Mouse (Mus musculus): Measurements from ENCODE around the gene Lrrc1. TPM values are rescaled to one million over a fixed set of nuclear protein-coding genes. Genes with fewer than 3 reads are reported as not detected.

The Lrrc1 gene
- total and polyA plus RNA-seq, 2 experiments from 2014 or later = 4.6 to 38.6 TPM

GRCm38 (mm10) chr9:77434965-77435364 lies 109.7 kb downstream of the Lrrc1 start:
- Histone ChIP-seq H3K9me3 (ENCODE audit: low read length) (no peaks in the 10 kb centered on the region), H3K27me3 (ENCODE audit: insufficient read depth, low read length) (no peaks in the 10 kb centered on the region), H3K4me1 (ENCODE audit: insufficient read depth, low read length) (no peaks in the 10 kb centered on the region), H3K4me3 (ENCODE audit: low read depth, low read length) (no peak overlapping the region), H3K36me3 (ENCODE audit: insufficient read depth, low read length) (no peaks in the 10 kb centered on the region), H3K4me2 (ENCODE audit: low read depth, low read length, poor library complexity, severe bottlenecking) (no peak overlapping the region), H3K9ac (replicated peaks; ENCODE audit: low read length, poor library complexity, severe bottlenecking) (no peak overlapping the region), H3K27ac (ENCODE audit: low read depth, low read length) (no peak overlapping the region)
- 88% methylated on average over 12 of the region's 12 CpGs for WGBS
- no peak for ATAC-seq (ENCODE audit: low FRiP score)
- no peak for DNase-seq (ENCODE audit: low spot score)
- no peak for TF ChIP-seq CTCF (IDR thresholded peaks at IDR 0.05)

GRCm38 (mm10) chr9:77433476-77433875 lies 111.2 kb downstream of the Lrrc1 start:
- H3K4me3 ChIP-seq (ENCODE audit: low read depth, low read length) = no peak overlapping the region
- no peak for TF ChIP-seq CTCF (IDR thresholded peaks at IDR 0.05)
- ATAC-seq (ENCODE audit: low FRiP score) = no peak
- no peaks in the 10 kb centered on the region for H3K9me3 ChIP-seq (ENCODE audit: low read length)
- H3K27ac ChIP-seq (ENCODE audit: low read depth, low read length) = no peak overlapping the region
- no peaks in the 10 kb centered on the region for H3K36me3 ChIP-seq (ENCODE audit: insufficient read depth, low read length)
- 92% methylated on average over 4 of the region's 4 CpGs for WGBS
- H3K27me3 ChIP-seq (ENCODE audit: insufficient read depth, low read length) = no peaks in the 10 kb centered on the region
- DNase-seq (ENCODE audit: low spot score) = no peak
- no peak overlapping the region for H3K9ac ChIP-seq (replicated peaks; ENCODE audit: low read length, poor library complexity, severe bottlenecking)
- H3K4me1 ChIP-seq (ENCODE audit: insufficient read depth, low read length) = no peaks in the 10 kb centered on the region
- H3K4me2 ChIP-seq (ENCODE audit: low read depth, low read length, poor library complexity, severe bottlenecking) = no peak overlapping the region

GRCm38 (mm10) chr9:77432030-77432429 lies 112.6 kb downstream of the Lrrc1 start:
- no peak for TF ChIP-seq CTCF (IDR thresholded peaks at IDR 0.05)
- Histone ChIP-seq H3K36me3 (ENCODE audit: insufficient read depth, low read length) (no peaks in the 10 kb centered on the region), H3K27ac (ENCODE audit: low read depth, low read length) (no peak overlapping the region), H3K9me3 (ENCODE audit: low read length) (no peaks in the 10 kb centered on the region), H3K4me3 (ENCODE audit: low read depth, low read length) (no peak overlapping the region), H3K4me2 (ENCODE audit: low read depth, low read length, poor library complexity, severe bottlenecking) (no peak overlapping the region), H3K9ac (replicated peaks; ENCODE audit: low read length, poor library complexity, severe bottlenecking) (no peak overlapping the region), H3K27me3 (ENCODE audit: insufficient read depth, low read length) (no peaks in the 10 kb centered on the region), H3K4me1 (ENCODE audit: insufficient read depth, low read length) (peaks cover 5% of the 10 kb centered on the region; the same call in 1 of the 2 replicates)
- ATAC-seq (ENCODE audit: low FRiP score) = no peak
- DNase-seq (ENCODE audit: low spot score) = no peak
- 76% methylated on average over 17 of the region's 17 CpGs for WGBS

GRCm38 (mm10) chr9:77430413-77431087 lies 114.1 kb downstream of the Lrrc1 start:
- DNase-seq (ENCODE audit: low spot score) = peak; percentile 26
- Histone ChIP-seq H3K27ac (ENCODE audit: low read depth, low read length) (no peak overlapping the region), H3K4me3 (ENCODE audit: low read depth, low read length) (no peak overlapping the region), H3K9ac (replicated peaks; ENCODE audit: low read length, poor library complexity, severe bottlenecking) (no peak overlapping the region), H3K4me1 (ENCODE audit: insufficient read depth, low read length) (peaks cover 5% of the 10 kb centered on the region; the same call in 1 of the 2 replicates), H3K27me3 (ENCODE audit: insufficient read depth, low read length) (no peaks in the 10 kb centered on the region), H3K9me3 (ENCODE audit: low read length) (no peaks in the 10 kb centered on the region), H3K36me3 (ENCODE audit: insufficient read depth, low read length) (no peaks in the 10 kb centered on the region), H3K4me2 (ENCODE audit: low read depth, low read length, poor library complexity, severe bottlenecking) (no peak overlapping the region)
- no peak for ATAC-seq (ENCODE audit: low FRiP score)
- 79% methylated on average over 9 of the region's 9 CpGs for WGBS
- TF ChIP-seq CTCF (IDR thresholded peaks at IDR 0.05) = no peak

GRCm38 (mm10) chr9:77429230-77430015 lies 115.2 kb downstream of the Lrrc1 start:
- Histone ChIP-seq H3K9me3 (ENCODE audit: low read length) (no peaks in the 10 kb centered on the region), H3K36me3 (ENCODE audit: insufficient read depth, low read length) (no peaks in the 10 kb centered on the region), H3K4me2 (ENCODE audit: low read depth, low read length, poor library complexity, severe bottlenecking) (no peak overlapping the region), H3K4me3 (ENCODE audit: low read depth, low read length) (no peak overlapping the region), H3K9ac (replicated peaks; ENCODE audit: low read length, poor library complexity, severe bottlenecking) (no peak overlapping the region), H3K27ac (ENCODE audit: low read depth, low read length) (no peak overlapping the region), H3K4me1 (ENCODE audit: insufficient read depth, low read length) (peaks cover 5% of the 10 kb centered on the region; the same call in 1 of the 2 replicates), H3K27me3 (ENCODE audit: insufficient read depth, low read length) (no peaks in the 10 kb centered on the region)
- 87% methylated on average over 11 of the region's 11 CpGs for WGBS
- ATAC-seq (ENCODE audit: low FRiP score) (no peak), DNase-seq (ENCODE audit: low spot score) (no peak)
- TF ChIP-seq CTCF (IDR thresholded peaks at IDR 0.05) = no peak

GRCm38 (mm10) chr9:77428748-77429140 lies 115.9 kb downstream of the Lrrc1 start:
- H3K4me1 ChIP-seq (ENCODE audit: insufficient read depth, low read length) = peaks cover 5% of the 10 kb centered on the region; the same call in 1 of the 2 replicates
- no peak for TF ChIP-seq CTCF (IDR thresholded peaks at IDR 0.05)
- H3K27me3 ChIP-seq (ENCODE audit: insufficient read depth, low read length) = no peaks in the 10 kb centered on the region
- no peak for DNase-seq (ENCODE audit: low spot score)
- no peak overlapping the region for H3K4me3 ChIP-seq (ENCODE audit: low read depth, low read length)
- H3K27ac ChIP-seq (ENCODE audit: low read depth, low read length) = no peak overlapping the region
- H3K9ac ChIP-seq (replicated peaks; ENCODE audit: low read length, poor library complexity, severe bottlenecking) = no peak overlapping the region
- H3K9me3 ChIP-seq (ENCODE audit: low read length) = no peaks in the 10 kb centered on the region
- 87% methylated on average over 8 of the region's 8 CpGs for WGBS
- ATAC-seq (ENCODE audit: low FRiP score) = no peak
- H3K36me3 ChIP-seq (ENCODE audit: insufficient read depth, low read length) = no peaks in the 10 kb centered on the region
- H3K4me2 ChIP-seq (ENCODE audit: low read depth, low read length, poor library complexity, severe bottlenecking) = no peak overlapping the region

Data from midbrain, postnatal 0 days (tissue).